Mouse (Mus musculus): ENCODE results near the gene Panx1.

GRCm38 (mm10) chr9:14988606-14989293 lies 56.5 kb downstream of the Panx1 start:
- TF ChIP-seq ZC3H11A (IDR thresholded peaks at IDR 0.05; ENCODE audit: low read depth, low read length) (no peak), CTCF (IDR thresholded peaks at IDR 0.05 in 2 of 3, conservative IDR thresholded peaks at IDR 0.05 in 1 of 3; ENCODE audit: control insufficient read depth in 1 of 3, insufficient read depth in 1 of 3, low read depth in 2 of 3, low read length in 3 of 3, poor library complexity in 1 of 3, severe bottlenecking in 1 of 3) (no peak), TCF12 (IDR thresholded peaks at IDR 0.05; ENCODE audit: low read depth, low read length) (no peak), POLR2AphosphoS2 (IDR thresholded peaks at IDR 0.05; ENCODE audit: low read length) (no peak), SIN3A (IDR thresholded peaks at IDR 0.05; ENCODE audit: low read length) (no peak), JUND (IDR thresholded peaks at IDR 0.05; ENCODE audit: low read depth, low read length) (no peak)
